Mouse (Mus musculus): Measurements from ENCODE around the gene Nbr1. TPM values are rescaled to one million over a fixed set of nuclear protein-coding genes. Genes with fewer than 3 reads are reported as not detected.
A peak's percentile ranks its signal among the peaks of the same experiment; 100 is the strongest.

Gene Nbr1
- polyA plus RNA-seq, 1 experiment from 2014 or later = 63.9 TPM

DNA sequence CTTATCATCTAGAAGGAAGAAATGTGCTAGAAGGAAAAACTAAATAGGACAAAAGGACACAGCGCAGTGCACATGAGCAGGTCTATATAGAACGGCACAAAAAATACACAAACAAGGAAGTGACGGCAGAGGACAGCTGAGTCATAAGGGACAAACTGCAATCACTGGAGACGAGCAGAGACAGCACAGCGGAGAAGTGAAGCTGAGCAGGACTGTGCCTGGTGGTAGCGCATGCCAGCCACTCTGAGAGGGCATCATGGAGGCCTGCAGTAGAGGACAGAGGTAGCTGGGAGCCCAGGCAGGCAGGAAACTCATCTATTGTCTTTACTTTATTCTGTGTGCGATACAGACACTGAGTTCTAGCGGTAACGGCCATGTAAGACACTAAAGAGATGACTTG lies 8.4 kb upstream of the Nbr1 start:
- Histone ChIP-seq H3K27me3 (ENCODE audit: control insufficient read depth, insufficient read depth, low read length) (no peaks in the 10 kb centered on the region), H3K36me3 (ENCODE audit: control insufficient read depth, insufficient read depth, low read length) (peaks cover 29% of the 10 kb centered on the region), H3K4me3 (ENCODE audit: low read length) (no peak overlapping the region), H3K4me1 (ENCODE audit: control insufficient read depth, insufficient read depth, low read length) (no peaks in the 10 kb centered on the region), H3K27ac (ENCODE audit: low read depth, low read length) (no peak overlapping the region), H3K9me3 (ENCODE audit: control insufficient read depth, low read length) (no peaks in the 10 kb centered on the region), H3K9ac (ENCODE audit: low read depth, low read length) (no peak overlapping the region), H3K4me2 (replicated peaks; ENCODE audit: low read depth, low read length) (no peak overlapping the region)
- ATAC-seq (ENCODE audit: low FRiP score, low TSS enrichment) = no peak
- 91% methylated on average over 9 of the region's 9 CpGs for WGBS

DNA sequence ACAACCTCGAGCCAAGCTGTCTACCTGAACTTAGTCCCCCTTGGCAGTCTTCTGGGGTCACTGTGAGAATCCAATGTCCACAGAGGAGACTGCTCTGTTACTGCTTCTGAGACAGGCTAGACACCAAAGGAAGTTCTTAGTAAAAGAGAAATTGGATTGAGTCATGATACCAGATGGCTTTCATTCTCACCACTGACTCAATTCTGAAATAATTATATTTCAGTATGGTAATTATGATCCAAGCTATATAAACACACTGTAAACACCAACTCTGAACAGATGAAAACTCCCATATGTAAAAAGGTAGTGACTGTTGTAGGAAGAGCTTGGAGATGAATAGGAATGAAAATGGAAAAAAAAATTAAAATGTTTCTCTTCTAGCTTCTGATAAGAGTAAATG lies 7.8 kb upstream of the Nbr1 start:
- Histone ChIP-seq H3K9me3 (ENCODE audit: control insufficient read depth, low read length) (no peaks in the 10 kb centered on the region), H3K9ac (ENCODE audit: low read depth, low read length) (no peak overlapping the region)
- WGBS = 78% methylated on average over 1 of the region's 1 CpGs

GRCm38 (mm10) chr11:101548526-101548925 lies 3.4 kb upstream of the Nbr1 start:
- Histone ChIP-seq H3K27me3 (ENCODE audit: control insufficient read depth, insufficient read depth, low read length) (no peaks in the 10 kb centered on the region), H3K27ac (ENCODE audit: low read depth, low read length) (no peak overlapping the region), H3K4me2 (replicated peaks; ENCODE audit: low read depth, low read length) (no peak overlapping the region), H3K9ac (ENCODE audit: low read depth, low read length) (no peak overlapping the region), H3K4me1 (ENCODE audit: control insufficient read depth, insufficient read depth, low read length) (peaks cover 5% of the 10 kb centered on the region), H3K36me3 (ENCODE audit: control insufficient read depth, insufficient read depth, low read length) (peaks cover 28% of the 10 kb centered on the region; the same call in 1 of the 2 replicates), H3K4me3 (ENCODE audit: low read length) (no peak overlapping the region), H3K9me3 (ENCODE audit: control insufficient read depth, low read length) (no peaks in the 10 kb centered on the region)
- ATAC-seq (ENCODE audit: low FRiP score, low TSS enrichment) = no peak

More for the DNA sequence above, 7.8 kb upstream of the Nbr1 start:
- H3K4me1 ChIP-seq (ENCODE audit: control insufficient read depth, insufficient read depth, low read length) = no peaks in the 10 kb centered on the region
- peaks cover 29% of the 10 kb centered on the region; the same call in 1 of the 2 replicates for H3K36me3 ChIP-seq (ENCODE audit: control insufficient read depth, insufficient read depth, low read length)
- H3K4me3 ChIP-seq (ENCODE audit: low read length) = no peak overlapping the region
- no peak overlapping the region for H3K27ac ChIP-seq (ENCODE audit: low read depth, low read length)
- ATAC-seq (ENCODE audit: low FRiP score, low TSS enrichment) = no peak
- no peaks in the 10 kb centered on the region for H3K27me3 ChIP-seq (ENCODE audit: control insufficient read depth, insufficient read depth, low read length)
- no peak overlapping the region for H3K4me2 ChIP-seq (replicated peaks; ENCODE audit: low read depth, low read length)

DNA sequence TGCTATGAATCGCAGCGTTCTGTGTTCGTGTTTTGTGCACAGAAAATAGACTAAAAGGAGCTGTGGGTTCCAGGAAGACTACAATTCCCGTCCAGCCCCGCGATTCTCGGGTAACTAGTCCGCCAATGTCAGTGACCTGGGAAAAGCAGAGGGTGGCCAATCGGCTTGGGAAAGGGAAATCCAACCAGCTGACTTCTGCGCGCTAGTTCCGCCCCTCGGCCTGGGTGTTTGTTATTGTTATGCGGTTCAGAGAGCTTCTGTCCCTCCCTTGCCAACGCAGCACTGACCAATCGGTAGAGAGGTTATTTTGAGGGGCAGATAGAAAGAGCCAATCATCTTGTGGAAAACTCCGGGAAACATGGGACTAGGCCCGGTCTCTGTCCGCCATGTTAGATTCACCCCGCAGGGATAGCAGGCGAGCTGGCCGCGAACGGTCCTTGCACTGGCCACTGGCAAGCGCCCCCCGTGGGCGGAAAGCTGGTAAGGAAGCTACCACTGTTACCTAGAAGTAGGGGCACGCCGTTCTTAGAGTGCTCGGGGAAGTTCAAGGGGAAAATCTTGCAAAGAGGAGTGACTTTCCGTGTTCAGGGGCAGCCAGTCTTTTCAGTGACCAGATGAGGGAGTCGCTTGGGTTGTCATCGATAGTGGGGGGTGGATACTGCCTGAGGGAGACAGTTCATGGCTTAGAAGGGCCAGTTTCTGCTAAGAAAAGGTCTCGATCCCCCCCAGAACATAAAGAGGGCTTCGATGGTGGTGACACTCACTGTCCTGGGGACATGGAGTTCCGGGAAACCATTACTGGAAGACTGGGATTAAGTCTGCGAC lies 739 bp downstream of the Nbr1 start:
- Histone ChIP-seq H3K4me2 (replicated peaks; ENCODE audit: low read depth, low read length) (peak overlapping the region; percentile 54), H3K4me3 (ENCODE audit: low read length) (peak overlapping the region; percentile 92), H3K4me1 (ENCODE audit: control insufficient read depth, insufficient read depth, low read length) (peaks cover 5% of the 10 kb centered on the region), H3K27me3 (ENCODE audit: control insufficient read depth, insufficient read depth, low read length) (no peaks in the 10 kb centered on the region), H3K27ac (ENCODE audit: low read depth, low read length) (peak overlapping the region; percentile 94), H3K36me3 (ENCODE audit: control insufficient read depth, insufficient read depth, low read length) (peaks cover 33% of the 10 kb centered on the region; the same call in 1 of the 2 replicates), H3K9me3 (ENCODE audit: control insufficient read depth, low read length) (no peaks in the 10 kb centered on the region), H3K9ac (ENCODE audit: low read depth, low read length) (peak overlapping the region; percentile 80)
- WGBS = under 1% methylated on average over 37 of the region's 37 CpGs
- ATAC-seq (ENCODE audit: low FRiP score, low TSS enrichment) = peak; percentile 98

- Histone ChIP-seq H3K4me1 (ENCODE audit: control insufficient read depth, insufficient read depth, low read length) (peaks cover 5% of the 10 kb centered on the region), H3K27ac (ENCODE audit: low read depth, low read length) (peak overlapping the region; percentile 89), H3K4me2 (replicated peaks; ENCODE audit: low read depth, low read length) (peak overlapping the region; percentile 54), H3K4me3 (ENCODE audit: low read length) (peak overlapping the region; percentile 92), H3K36me3 (ENCODE audit: control insufficient read depth, insufficient read depth, low read length) (peaks cover 33% of the 10 kb centered on the region; the same call in 1 of the 2 replicates), H3K27me3 (ENCODE audit: control insufficient read depth, insufficient read depth, low read length) (no peaks in the 10 kb centered on the region), H3K9me3 (ENCODE audit: control insufficient read depth, low read length) (no peaks in the 10 kb centered on the region), H3K9ac (ENCODE audit: low read depth, low read length) (peak overlapping the region; percentile 80)
- ATAC-seq (ENCODE audit: low FRiP score, low TSS enrichment) = no peak
- WGBS = 13% methylated on average over 8 of the region's 8 CpGs
These were observed 1.5 kb downstream of the Nbr1 start for GRCm38 (mm10) chr11:101553354-101553930.

DNA sequence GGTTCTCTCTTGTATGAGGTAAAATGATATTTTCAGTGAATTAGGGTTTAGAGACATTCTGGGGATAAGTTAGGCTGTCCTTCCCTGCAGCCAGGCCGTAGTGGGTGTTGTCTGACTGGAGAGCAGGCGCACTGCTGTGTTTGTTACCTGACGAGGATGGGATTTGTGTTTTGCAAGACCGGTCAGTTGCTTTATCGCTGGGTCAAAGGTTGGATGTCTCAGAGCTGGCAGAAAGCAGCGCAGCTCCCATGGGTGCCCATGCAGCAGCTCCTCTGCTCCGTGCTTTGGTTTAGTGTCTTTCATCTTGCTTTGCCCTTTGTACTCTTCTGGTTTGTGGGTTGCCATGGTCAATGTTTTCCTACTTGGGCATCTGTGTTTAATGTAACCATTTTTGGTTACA lies 4.6 kb downstream of the Nbr1 start:
- Histone ChIP-seq H3K4me3 (ENCODE audit: low read length) (no peak overlapping the region), H3K4me2 (replicated peaks; ENCODE audit: low read depth, low read length) (no peak overlapping the region), H3K9ac (ENCODE audit: low read depth, low read length) (no peak overlapping the region), H3K36me3 (ENCODE audit: control insufficient read depth, insufficient read depth, low read length) (peaks cover 51% of the 10 kb centered on the region), H3K27me3 (ENCODE audit: control insufficient read depth, insufficient read depth, low read length) (no peaks in the 10 kb centered on the region), H3K4me1 (ENCODE audit: control insufficient read depth, insufficient read depth, low read length) (no peaks in the 10 kb centered on the region), H3K27ac (ENCODE audit: low read depth, low read length) (no peak overlapping the region), H3K9me3 (ENCODE audit: control insufficient read depth, low read length) (no peaks in the 10 kb centered on the region)
- no peak for ATAC-seq (ENCODE audit: low FRiP score, low TSS enrichment)
- 92% methylated on average over 7 of the region's 7 CpGs for WGBS

DNA sequence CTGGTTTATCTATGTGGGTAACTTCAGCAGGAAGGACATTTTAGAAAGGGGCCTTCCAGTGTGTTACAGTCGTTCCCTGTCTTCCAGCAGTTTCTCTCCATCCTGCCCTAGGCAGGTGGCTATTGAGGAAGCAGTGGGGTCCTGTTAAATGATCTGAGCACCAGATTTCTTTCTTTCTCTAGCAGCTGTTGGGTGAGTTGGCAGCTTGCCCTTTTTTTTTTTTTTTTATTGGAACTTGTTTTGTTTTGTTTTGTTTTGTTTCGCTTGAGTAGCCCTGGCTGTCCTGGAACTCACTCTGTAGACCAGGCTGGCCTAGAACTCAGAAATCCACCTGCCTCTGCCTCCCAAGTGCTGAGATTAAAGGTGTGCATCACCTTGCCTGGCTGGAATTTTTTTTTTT lies 5.0 kb downstream of the Nbr1 start:
- no peak overlapping the region for H3K9ac ChIP-seq (ENCODE audit: low read depth, low read length)
- H3K36me3 ChIP-seq (ENCODE audit: control insufficient read depth, insufficient read depth, low read length) = peaks cover 53% of the 10 kb centered on the region
- H3K27me3 ChIP-seq (ENCODE audit: control insufficient read depth, insufficient read depth, low read length) = no peaks in the 10 kb centered on the region
- H3K4me2 ChIP-seq (replicated peaks; ENCODE audit: low read depth, low read length) = no peak overlapping the region
- no peak overlapping the region for H3K27ac ChIP-seq (ENCODE audit: low read depth, low read length)
- ATAC-seq (ENCODE audit: low FRiP score, low TSS enrichment) = no peak
- H3K4me3 ChIP-seq (ENCODE audit: low read length) = no peak overlapping the region
- WGBS = 76% methylated on average over 2 of the region's 2 CpGs
- no peaks in the 10 kb centered on the region for H3K4me1 ChIP-seq (ENCODE audit: control insufficient read depth, insufficient read depth, low read length)
- no peaks in the 10 kb centered on the region for H3K9me3 ChIP-seq (ENCODE audit: control insufficient read depth, low read length)

DNA sequence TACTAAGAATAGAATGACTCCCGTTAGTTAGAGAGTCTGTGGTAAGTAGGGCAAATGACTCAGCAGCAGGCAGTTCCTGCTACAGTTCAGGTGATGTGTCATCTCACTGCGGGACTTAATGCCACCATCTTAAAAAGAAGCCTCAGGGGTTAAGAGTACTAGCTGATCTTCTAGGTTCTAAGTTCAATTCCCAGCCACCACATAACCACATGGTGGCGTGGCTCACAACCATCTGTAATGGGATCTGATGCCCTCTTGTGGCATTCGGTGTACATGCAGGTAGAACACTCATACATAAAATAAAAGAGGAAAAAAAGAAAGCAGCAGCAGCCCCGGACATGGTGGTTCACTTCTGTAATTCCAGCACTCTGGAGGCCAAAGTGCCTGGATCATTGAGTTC lies 10.4 kb downstream of the Nbr1 start:
- H3K9me3 ChIP-seq (ENCODE audit: control insufficient read depth, low read length) = no peaks in the 10 kb centered on the region
- H3K4me1 ChIP-seq (ENCODE audit: control insufficient read depth, insufficient read depth, low read length) = no peaks in the 10 kb centered on the region
- H3K27ac ChIP-seq (ENCODE audit: low read depth, low read length) = no peak overlapping the region
- WGBS = 47% methylated on average over 5 of the region's 5 CpGs
- H3K9ac ChIP-seq (ENCODE audit: low read depth, low read length) = no peak overlapping the region
- no peak for ATAC-seq (ENCODE audit: low FRiP score, low TSS enrichment)
- no peak overlapping the region for H3K4me2 ChIP-seq (replicated peaks; ENCODE audit: low read depth, low read length)
- no peaks in the 10 kb centered on the region for H3K27me3 ChIP-seq (ENCODE audit: control insufficient read depth, insufficient read depth, low read length)
- H3K4me3 ChIP-seq (ENCODE audit: low read length) = no peak overlapping the region
- H3K36me3 ChIP-seq (ENCODE audit: control insufficient read depth, insufficient read depth, low read length) = peaks cover 70% of the 10 kb centered on the region

- ATAC-seq (ENCODE audit: low FRiP score, low TSS enrichment) = no peak
- Histone ChIP-seq H3K4me2 (replicated peaks; ENCODE audit: low read depth, low read length) (no peak overlapping the region), H3K27ac (ENCODE audit: low read depth, low read length) (no peak overlapping the region), H3K36me3 (ENCODE audit: control insufficient read depth, insufficient read depth, low read length) (peaks cover 86% of the 10 kb centered on the region), H3K9me3 (ENCODE audit: control insufficient read depth, low read length) (no peaks in the 10 kb centered on the region), H3K4me3 (ENCODE audit: low read length) (no peak overlapping the region), H3K4me1 (ENCODE audit: control insufficient read depth, insufficient read depth, low read length) (no peaks in the 10 kb centered on the region), H3K27me3 (ENCODE audit: control insufficient read depth, insufficient read depth, low read length) (no peaks in the 10 kb centered on the region), H3K9ac (ENCODE audit: low read depth, low read length) (no peak overlapping the region)
- WGBS = 87% methylated on average over 3 of the region's 3 CpGs
These were observed 16.5 kb downstream of the Nbr1 start for GRCm38 (mm10) chr11:101568421-101568820.
